Mouse (Mus musculus) liver, embryonic 12.5 days (tissue): ENCODE data around the gene Ewsr1. TPM values are rescaled to one million over a fixed set of nuclear protein-coding genes. Genes with fewer than 3 reads are reported as not detected.

Source experiments
- ATAC-seq: fragments of 200-750 bp; cut with Nextera tagmentation; 2 replicates; pipeline ENCODE4 v1.8.0; 2017; ENCODE audit warnings: moderate number of reproducible peaks, mild to moderate bottlenecking, moderate library complexity
- H3K27ac ChIP-seq: fragments of 300-500 bp; sonication (generic); 2 replicates; pipeline ENCODE4 v1.5.1; 2016; ENCODE audit warnings: mild to moderate bottlenecking
- H3K27me3 ChIP-seq: fragments of 300-500 bp; sonication (generic); replicated peaks from 2 replicates; pipeline ENCODE4 v1.6.1; 2016; ENCODE audit warnings: mild to moderate bottlenecking, moderate library complexity
- H3K36me3 ChIP-seq: fragments of 300-500 bp; sonication (generic); 2 replicates; pipeline ENCODE4 v1.6.1; 2016; ENCODE audit warnings: mild to moderate bottlenecking, moderate library complexity
- H3K4me1 ChIP-seq: fragments of 300-500 bp; sonication (generic); 2 replicates; pipeline ENCODE4 v1.6.1; 2016
- H3K4me2 ChIP-seq: fragments of 300-500 bp; sonication (generic); 2 replicates; pipeline ENCODE4 v1.6.1; 2016; ENCODE audit warnings: mild to moderate bottlenecking, moderate library complexity
- H3K4me3 ChIP-seq: fragments of 300-500 bp; sonication (generic); 2 replicates; pipeline ENCODE4 v1.5.1; 2016; ENCODE audit warnings: mild to moderate bottlenecking, moderate library complexity
- H3K9ac ChIP-seq: fragments of 300-500 bp; sonication (generic); 2 replicates; pipeline ENCODE4 v1.6.1; 2016; ENCODE audit warnings: mild to moderate bottlenecking, moderate library complexity
- H3K9me3 ChIP-seq: fragments of 300-500 bp; sonication (generic); replicated peaks from 2 replicates; pipeline ENCODE4 v1.6.1; 2016; ENCODE audit warnings: mild to moderate bottlenecking, moderate library complexity
- WGBS: fragments of 180-500 bp; shearing (Covaris S2); methylation state at CpG from one replicate; pipeline ENCODE4 v1.1.7; 2016; ENCODE audit not compliant: insufficient replicate concordance; 5-methylcytosine and 5-hydroxymethylcytosine counted together
- microRNA-seq: library from miRNA; unstranded; fragments of <30 nt; microRNA quantifications from one replicate; pipeline ENCODE4, GENCODE M21; 2017
- polyA plus RNA-seq: library from polyadenylated mRNA; unstranded; fragments of >200 nt; fragmentation: Nextera tagmentation; extraction: Ambion mirVana; gene quantifications from 2 replicates; pipeline ENCODE4 v1.2.1, GENCODE M21; 2016

Gene Ewsr1
- polyA plus RNA-seq, 1 experiment from 2014 or later, result 432 TPM

- no peak overlapping the region for H3K4me2 ChIP-seq
- whole genome bisulfite sequencing, result 89% methylated on average over 4 of the region's 4 CpGs
- H3K9ac ChIP-seq, result no peak overlapping the region
- H3K4me3 ChIP-seq, result no peak overlapping the region
- peaks cover 100% of the 10 kb centered on the region for H3K36me3 ChIP-seq
- H3K27ac ChIP-seq, result no peak overlapping the region
- 0 out of 2 replicates have a peak, but pooled peaks cover 7% of the 10 kb centered on the region for H3K4me1 ChIP-seq
- ATAC-seq, result no peak
- H3K9me3 ChIP-seq, result no peaks in the 10 kb centered on the region
- no peaks in the 10 kb centered on the region for H3K27me3 ChIP-seq
These were observed 63.6 kb downstream of the Ewsr1 start for GRCm38 (mm10) chr11:5035421-5035820.

- 89% methylated on average over 3 of the region's 3 CpGs for WGBS
- 0 out of 2 replicates have a peak, but pooled peaks cover 10% of the 10 kb centered on the region for H3K4me1 ChIP-seq
- no peaks in the 10 kb centered on the region for H3K9me3 ChIP-seq
These were observed 65.9 kb downstream of the Ewsr1 start for GRCm38 (mm10) chr11:5033136-5033535.

GRCm38 (mm10) chr11:5032706-5033105 is 66.4 kb downstream of the Ewsr1 start:
- no peaks in the 10 kb centered on the region for H3K27me3 ChIP-seq
- no peak overlapping the region for H3K9ac ChIP-seq
- peaks cover 100% of the 10 kb centered on the region for H3K36me3 ChIP-seq
- H3K4me1 ChIP-seq, result 0 out of 2 replicates have a peak, but pooled peaks cover 10% of the 10 kb centered on the region
- no peaks in the 10 kb centered on the region for H3K9me3 ChIP-seq
- ATAC-seq, result no peak
- no peak overlapping the region for H3K4me2 ChIP-seq
- H3K27ac ChIP-seq, result no peak overlapping the region
- H3K4me3 ChIP-seq, result no peak overlapping the region
- WGBS, result 89% methylated on average over 10 of the region's 10 CpGs

More at GRCm38 (mm10) chr11:5033136-5033535, 65.9 kb downstream of the Ewsr1 start:
- ATAC-seq, result no peak
- H3K27me3 ChIP-seq, result no peaks in the 10 kb centered on the region
- no peak overlapping the region for H3K4me3 ChIP-seq
- H3K4me2 ChIP-seq, result no peak overlapping the region
- H3K27ac ChIP-seq, result no peak overlapping the region
- H3K9ac ChIP-seq, result no peak overlapping the region
- H3K36me3 ChIP-seq, result peaks cover 100% of the 10 kb centered on the region

- no peak for ATAC-seq
- WGBS, result 91% methylated on average over 7 of the region's 7 CpGs
- Histone ChIP-seq H3K4me2 (no peak overlapping the region), H3K27ac (no peak overlapping the region), H3K27me3 (no peaks in the 10 kb centered on the region), H3K9me3 (no peaks in the 10 kb centered on the region), H3K4me3 (no peak overlapping the region), H3K36me3 (peaks cover 100% of the 10 kb centered on the region), H3K4me1 (0 out of 2 replicates have a peak, but pooled peaks cover 10% of the 10 kb centered on the region), H3K9ac (no peak overlapping the region)
These were observed 70.8 kb downstream of the Ewsr1 start for GRCm38 (mm10) chr11:5028228-5028627.

- 0 out of 2 replicates have a peak, but pooled peaks cover under 1% of the 10 kb centered on the region for H3K4me1 ChIP-seq
- H3K4me2 ChIP-seq, result no peak overlapping the region
- WGBS, result 91% methylated on average over 1 of the region's 1 CpGs
- no peaks in the 10 kb centered on the region for H3K27me3 ChIP-seq
- no peak overlapping the region for H3K4me3 ChIP-seq
- peaks cover 92% of the 10 kb centered on the region for H3K36me3 ChIP-seq
- H3K9me3 ChIP-seq, result no peaks in the 10 kb centered on the region
- no peak for ATAC-seq
- H3K27ac ChIP-seq, result no peak overlapping the region
- no peak overlapping the region for H3K9ac ChIP-seq
These were observed 74.0 kb downstream of the Ewsr1 start for GRCm38 (mm10) chr11:5025108-5025507.

Small RNA genes within 50 kb of the gene (microRNA-seq; reads per million reads assigned to microRNA genes)
- 3.5 reads per million, percentile 2 among the genes with 10 or more reads in this experiment for gene Gm47296

Other genes with a start within 250 kb of the Ewsr1 start
- gene Nf2, start 249.7 kb downstream of the Ewsr1 start, polyA plus RNA-seq, result 29.5 and 33.0 TPM in 2 replicates
- gene Nipsnap1, start 225.3 kb downstream of the Ewsr1 start, polyA plus RNA-seq, result 68.0 and 76.6 TPM in 2 replicates
- gene Thoc5, start 203.9 kb downstream of the Ewsr1 start, polyA plus RNA-seq, result 27.8 and 28.1 TPM in 2 replicates
- gene Nefh, start 151.2 kb downstream of the Ewsr1 start, polyA plus RNA-seq, result 0.66 and 0.73 TPM in 2 replicates
- 110 TPM in 2 replicates for gene Ap1b1, start 112.4 kb downstream of the Ewsr1 start, polyA plus RNA-seq
- 0.77 and 1.1 TPM in 2 replicates for gene Rasl10a, start 41.1 kb downstream of the Ewsr1 start, polyA plus RNA-seq
- gene Gas2l1, start 33.9 kb downstream of the Ewsr1 start, polyA plus RNA-seq, result 35.2 and 37.5 TPM in 2 replicates
- 19.0 and 22.9 TPM in 2 replicates for gene Rhbdd3, start 340 bp downstream of the Ewsr1 start, polyA plus RNA-seq
- 9.0 and 9.1 TPM in 2 replicates for gene Emid1, start 53.0 kb upstream of the Ewsr1 start, polyA plus RNA-seq
- gene Kremen1, start 162.3 kb upstream of the Ewsr1 start, polyA plus RNA-seq, result 2.4 and 3.1 TPM in 2 replicates